Mouse (Mus musculus): ENCODE measurements around the gene D130052B06Rik. TPM values are rescaled to one million over a fixed set of nuclear protein-coding genes. Genes with fewer than 3 reads are reported as not detected.

D130052B06Rik gene
- polyA plus RNA-seq, 1 experiment from 2014 or later = not detected

DNA sequence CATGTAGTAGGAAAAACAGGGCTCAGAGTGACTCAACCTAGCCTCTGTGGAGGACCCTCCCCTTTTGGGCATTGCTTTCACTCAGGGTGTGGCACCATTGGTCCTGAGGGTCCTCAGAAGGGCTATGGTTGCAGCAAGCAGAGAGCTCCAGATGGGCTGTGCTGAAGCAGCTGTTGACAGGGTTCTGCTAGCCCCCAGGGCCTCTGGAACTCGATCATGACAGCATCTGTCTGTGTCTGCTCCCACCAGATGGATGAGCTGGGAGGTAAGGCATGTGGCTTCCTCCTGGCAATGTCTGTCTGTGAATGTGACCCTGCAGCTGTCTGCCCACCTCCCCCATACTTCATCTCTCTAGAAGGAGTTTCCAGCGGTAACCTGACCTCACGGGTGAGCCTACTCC, 8.7 kb downstream of the D130052B06Rik start:
- no peak for ATAC-seq
- no peak overlapping the region for H3K27ac ChIP-seq
- H3K9ac ChIP-seq = no peak overlapping the region

GRCm38 (mm10) chr11:33614218-33614617, 15.1 kb downstream of the D130052B06Rik start:
- Histone ChIP-seq H3K27ac (no peak overlapping the region), H3K4me2 (replicated peaks) (no peak overlapping the region), H3K4me3 (replicated peaks) (no peak overlapping the region), H3K9me3 (no peaks in the 10 kb centered on the region), H3K27me3 (replicated peaks) (no peaks in the 10 kb centered on the region), H3K36me3 (no peaks in the 10 kb centered on the region), H3K4me1 (replicated peaks) (no peaks in the 10 kb centered on the region), H3K9ac (no peak overlapping the region)
- ATAC-seq = peak; percentile 55
- WGBS = 6% methylated on average over 15 of the region's 15 CpGs

More for the DNA sequence above, 8.7 kb downstream of the D130052B06Rik start:
- H3K4me1 ChIP-seq (replicated peaks) = no peaks in the 10 kb centered on the region
- H3K9me3 ChIP-seq = no peaks in the 10 kb centered on the region
- H3K4me2 ChIP-seq (replicated peaks) = no peak overlapping the region
- H3K4me3 ChIP-seq (replicated peaks) = no peak overlapping the region
- H3K27me3 ChIP-seq (replicated peaks) = no peaks in the 10 kb centered on the region
- WGBS = 17% methylated on average over 3 of the region's 3 CpGs
- H3K36me3 ChIP-seq = no peaks in the 10 kb centered on the region

- Histone ChIP-seq H3K27ac (no peak overlapping the region), H3K27me3 (replicated peaks) (no peaks in the 10 kb centered on the region), H3K4me1 (replicated peaks) (no peaks in the 10 kb centered on the region), H3K4me2 (replicated peaks) (no peak overlapping the region), H3K9ac (no peak overlapping the region), H3K36me3 (no peaks in the 10 kb centered on the region), H3K4me3 (replicated peaks) (no peak overlapping the region), H3K9me3 (no peaks in the 10 kb centered on the region)
- 82% methylated on average over 4 of the region's 4 CpGs for WGBS
- no peak for ATAC-seq
Observed at GRCm38 (mm10) chr11:33627136-33627742, 28.1 kb downstream of the D130052B06Rik start.

DNA sequence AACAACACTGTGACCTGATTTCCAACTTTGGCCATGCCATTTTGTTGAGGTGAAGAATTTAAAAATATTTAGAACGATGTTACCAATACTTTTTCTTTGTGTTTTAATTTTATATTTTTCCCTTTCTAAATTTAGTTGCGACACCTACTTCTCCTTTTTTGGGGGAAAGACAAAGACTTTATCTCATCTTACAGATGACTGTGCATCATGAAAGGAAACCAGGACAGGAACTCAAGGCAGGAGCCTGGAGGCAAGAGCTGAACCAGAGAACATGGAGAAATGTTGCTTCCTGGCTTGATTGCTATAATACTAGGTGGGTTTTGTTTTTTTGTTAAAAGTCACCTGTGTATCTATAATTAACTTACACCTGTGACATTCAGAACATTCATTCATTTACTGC, 38.0 kb downstream of the D130052B06Rik start:
- no peak overlapping the region for H3K27ac ChIP-seq
- no peak overlapping the region for H3K4me2 ChIP-seq (replicated peaks)
- ATAC-seq = no peak
- 89% methylated on average over 2 of the region's 2 CpGs for WGBS
- no peaks in the 10 kb centered on the region for H3K9me3 ChIP-seq
- H3K4me1 ChIP-seq (replicated peaks) = no peaks in the 10 kb centered on the region
- H3K4me3 ChIP-seq (replicated peaks) = no peak overlapping the region
- no peaks in the 10 kb centered on the region for H3K27me3 ChIP-seq (replicated peaks)
- H3K36me3 ChIP-seq = no peaks in the 10 kb centered on the region
- H3K9ac ChIP-seq = no peak overlapping the region

DNA sequence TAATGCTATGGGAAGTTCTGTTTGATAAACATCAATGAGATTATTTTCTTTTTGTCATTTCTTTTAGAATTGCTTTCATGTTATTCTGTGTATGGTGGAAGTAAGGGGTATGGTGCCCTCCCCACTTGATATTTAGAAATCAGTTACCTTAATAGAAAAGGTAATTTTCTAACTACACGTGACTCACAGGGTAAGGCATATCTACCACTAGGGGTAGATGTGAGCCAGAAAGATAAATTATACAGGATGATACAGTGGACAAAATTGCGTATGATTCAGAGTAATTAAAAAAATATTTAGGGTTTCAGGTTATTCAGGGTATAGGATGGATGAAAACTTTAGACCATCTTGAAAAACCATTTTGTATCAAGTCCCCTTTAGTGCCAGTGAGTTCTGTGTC, 50.3 kb downstream of the D130052B06Rik start:
- Histone ChIP-seq H3K4me1 (replicated peaks) (no peaks in the 10 kb centered on the region), H3K4me3 (replicated peaks) (no peak overlapping the region), H3K27me3 (replicated peaks) (no peaks in the 10 kb centered on the region), H3K4me2 (replicated peaks) (no peak overlapping the region), H3K9ac (no peak overlapping the region), H3K27ac (no peak overlapping the region), H3K9me3 (no peaks in the 10 kb centered on the region), H3K36me3 (no peaks in the 10 kb centered on the region)
- WGBS = 69% methylated on average over 2 of the region's 2 CpGs
- no peak for ATAC-seq

DNA sequence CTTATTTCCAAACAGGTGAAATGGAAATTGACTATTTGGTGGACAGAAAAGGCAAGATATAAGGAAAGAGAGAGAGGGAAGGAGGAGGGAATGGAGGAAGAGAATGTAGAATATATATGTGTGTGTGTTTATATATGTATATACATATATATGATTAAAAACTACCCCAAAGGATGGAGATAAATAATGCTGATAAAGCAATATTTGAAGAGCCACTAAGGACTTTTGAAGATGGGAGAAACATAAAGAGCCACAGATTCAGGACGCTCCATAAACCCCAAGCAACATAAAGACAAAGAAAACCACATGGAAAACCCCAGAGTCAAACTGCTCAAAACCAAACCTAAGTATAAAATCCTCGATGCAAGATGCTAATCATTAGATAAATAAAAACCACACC, 55.4 kb downstream of the D130052B06Rik start:
- ATAC-seq = no peak
- no peaks in the 10 kb centered on the region for H3K4me1 ChIP-seq (replicated peaks)
- no peaks in the 10 kb centered on the region for H3K27me3 ChIP-seq (replicated peaks)
- no peak overlapping the region for H3K4me3 ChIP-seq (replicated peaks)
- H3K9me3 ChIP-seq = no peaks in the 10 kb centered on the region
- WGBS = 78% methylated on average over 2 of the region's 2 CpGs
- no peak overlapping the region for H3K27ac ChIP-seq
- no peaks in the 10 kb centered on the region for H3K36me3 ChIP-seq
- H3K9ac ChIP-seq = no peak overlapping the region
- H3K4me2 ChIP-seq (replicated peaks) = no peak overlapping the region

- no peaks in the 10 kb centered on the region for H3K4me1 ChIP-seq (replicated peaks)
- no peak overlapping the region for H3K4me2 ChIP-seq (replicated peaks)
- H3K36me3 ChIP-seq = no peaks in the 10 kb centered on the region
- no peak for ATAC-seq
- WGBS = 73% methylated on average over 3 of the region's 3 CpGs
- no peak overlapping the region for H3K9ac ChIP-seq
- H3K9me3 ChIP-seq = no peaks in the 10 kb centered on the region
- no peaks in the 10 kb centered on the region for H3K27me3 ChIP-seq (replicated peaks)
- no peak overlapping the region for H3K27ac ChIP-seq
- H3K4me3 ChIP-seq (replicated peaks) = no peak overlapping the region
Observed at GRCm38 (mm10) chr11:33655221-33655620, 56.1 kb downstream of the D130052B06Rik start.

DNA sequence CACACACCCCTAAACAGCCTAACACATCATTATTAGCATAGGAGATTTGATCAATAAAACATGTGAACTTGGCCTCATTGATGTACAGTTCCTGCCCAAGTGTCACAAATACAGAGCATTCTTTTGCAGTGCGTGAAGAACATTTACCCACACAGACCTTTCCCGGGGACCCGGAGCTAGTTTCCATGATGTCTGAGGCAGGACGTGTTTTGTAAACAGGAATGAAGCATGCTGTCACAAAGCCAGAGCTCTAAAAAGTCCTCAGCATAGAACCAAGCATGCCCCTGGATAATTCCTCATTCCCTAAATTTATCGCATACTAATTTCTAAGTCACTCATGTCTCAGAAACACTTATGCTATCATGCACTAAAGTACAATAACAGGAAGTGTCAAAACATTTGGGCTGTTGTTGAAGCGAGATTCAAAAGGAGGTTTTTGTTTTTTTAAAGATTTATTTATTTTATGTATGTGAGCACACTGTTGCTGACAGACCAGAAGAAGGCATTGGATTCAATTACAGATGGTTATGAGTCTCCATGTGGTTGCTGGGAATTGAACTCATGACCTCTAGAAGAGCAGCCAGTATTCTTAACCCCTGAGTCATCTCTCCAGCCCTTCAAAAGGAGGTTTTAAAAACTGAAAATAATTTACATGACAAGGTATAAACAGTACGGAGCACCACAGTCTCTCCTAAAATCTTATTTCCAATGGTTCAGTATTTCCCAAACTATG, 56.9 kb downstream of the D130052B06Rik start:
- WGBS = 60% methylated on average over 7 of the region's 7 CpGs
- no peaks in the 10 kb centered on the region for H3K36me3 ChIP-seq

GRCm38 (mm10) chr11:33660016-33660913, 61.2 kb downstream of the D130052B06Rik start:
- Histone ChIP-seq H3K36me3 (no peaks in the 10 kb centered on the region), H3K4me3 (replicated peaks) (no peak overlapping the region), H3K9me3 (no peaks in the 10 kb centered on the region), H3K27ac (no peak overlapping the region), H3K27me3 (replicated peaks) (no peaks in the 10 kb centered on the region), H3K4me1 (replicated peaks) (no peaks in the 10 kb centered on the region), H3K9ac (no peak overlapping the region), H3K4me2 (replicated peaks) (no peak overlapping the region)
- no peak for ATAC-seq
- 70% methylated on average over 13 of the region's 13 CpGs for WGBS

More for the DNA sequence above, 56.9 kb downstream of the D130052B06Rik start:
- no peak for ATAC-seq
- H3K4me1 ChIP-seq (replicated peaks) = no peaks in the 10 kb centered on the region
- no peaks in the 10 kb centered on the region for H3K27me3 ChIP-seq (replicated peaks)
- H3K4me2 ChIP-seq (replicated peaks) = no peak overlapping the region
- no peak overlapping the region for H3K9ac ChIP-seq
- no peak overlapping the region for H3K27ac ChIP-seq
- no peak overlapping the region for H3K4me3 ChIP-seq (replicated peaks)
- H3K9me3 ChIP-seq = no peaks in the 10 kb centered on the region

GRCm38 (mm10) chr11:33663599-33663998, 64.5 kb downstream of the D130052B06Rik start:
- 80% methylated on average over 2 of the region's 2 CpGs for WGBS
- Histone ChIP-seq H3K9me3 (no peaks in the 10 kb centered on the region), H3K9ac (no peak overlapping the region), H3K4me1 (replicated peaks) (no peaks in the 10 kb centered on the region), H3K27me3 (replicated peaks) (no peaks in the 10 kb centered on the region), H3K4me2 (replicated peaks) (no peak overlapping the region), H3K27ac (no peak overlapping the region), H3K36me3 (no peaks in the 10 kb centered on the region), H3K4me3 (replicated peaks) (no peak overlapping the region)
- no peak for ATAC-seq

GRCm38 (mm10) chr11:33668376-33668775, 69.3 kb downstream of the D130052B06Rik start:
- H3K4me2 ChIP-seq (replicated peaks) = no peak overlapping the region
- 66% methylated on average over 6 of the region's 6 CpGs for WGBS
- no peaks in the 10 kb centered on the region for H3K36me3 ChIP-seq
- no peaks in the 10 kb centered on the region for H3K4me1 ChIP-seq (replicated peaks)
- no peaks in the 10 kb centered on the region for H3K27me3 ChIP-seq (replicated peaks)
- no peak overlapping the region for H3K27ac ChIP-seq
- no peaks in the 10 kb centered on the region for H3K9me3 ChIP-seq
- H3K4me3 ChIP-seq (replicated peaks) = no peak overlapping the region
- ATAC-seq = no peak
- H3K9ac ChIP-seq = no peak overlapping the region
